Mouse (Mus musculus): Measurements from ENCODE around the gene Mta2.

DNA sequence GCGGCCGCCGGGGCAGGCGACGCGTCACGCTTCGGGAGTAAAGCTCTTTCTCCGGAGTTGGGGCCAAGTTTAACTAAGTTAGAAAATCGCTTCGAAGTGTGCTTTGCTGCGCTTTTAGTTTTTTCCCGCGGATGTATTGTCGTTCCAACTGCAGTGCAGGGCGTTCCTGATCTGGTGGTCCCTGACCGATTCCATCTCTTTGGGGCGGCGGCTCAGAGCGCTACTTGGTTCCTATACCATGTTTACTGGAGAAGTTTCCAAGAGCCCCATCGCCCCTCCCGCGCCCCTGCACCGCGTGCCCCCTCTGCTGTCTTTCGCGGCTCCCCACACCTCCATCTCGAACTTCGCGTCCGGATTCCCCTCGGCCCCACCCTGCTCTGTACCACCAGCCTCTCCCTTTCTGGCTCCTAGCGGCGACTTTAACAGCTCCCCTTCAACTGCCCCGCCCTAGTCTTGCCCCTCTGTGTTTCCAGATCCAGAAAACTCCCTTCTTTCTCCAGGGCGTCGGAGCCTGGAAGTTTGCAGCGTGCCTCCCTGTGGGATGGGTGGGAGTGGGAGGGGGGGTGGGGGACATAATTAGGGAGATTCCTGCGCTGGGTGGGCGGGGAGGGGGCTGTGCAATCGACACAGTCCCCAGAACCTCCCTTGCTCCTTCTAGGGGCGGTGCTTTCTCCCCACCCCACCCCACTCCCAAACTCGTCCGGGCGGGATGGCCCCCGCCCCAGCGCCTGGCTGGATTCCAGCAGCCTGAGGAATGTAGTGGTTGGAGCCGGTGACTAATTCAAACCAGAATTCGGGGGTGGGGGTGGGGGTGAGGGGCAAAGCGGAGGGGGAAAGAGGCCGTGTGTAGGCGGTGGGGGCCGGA lies 48.1 kb downstream of the Mta2 start:
- TF ChIP-seq CTCF (IDR thresholded peaks at IDR 0.05) (peak; percentile 56), EP300 (IDR thresholded peaks at IDR 0.05) (peak; percentile 32; the same call in 1 of the 2 replicates)

All from lung, postnatal 0 days (tissue).